Mouse (Mus musculus) kidney, embryonic 15.5 days (tissue): ENCODE measurements around the gene Zdhhc3. TPM values are rescaled to one million over a fixed set of nuclear protein-coding genes. Genes with fewer than 3 reads are reported as not detected.

ENCODE experiments used
- ATAC-seq: fragments of 200-750 bp; cut with Nextera tagmentation; replicated peaks from 2 replicates; pipeline ENCODE4 v1.8.0; 2017; ENCODE audit warnings: moderate TSS enrichment; ENCODE audit not compliant: low FRiP score
- H3K27ac ChIP-seq: fragments of 300-500 bp; sonication (generic); 2 replicates; pipeline ENCODE4 v1.5.1; 2015; ENCODE audit warnings: mild to moderate bottlenecking, inconsistent platforms
- H3K27me3 ChIP-seq: fragments of 300-500 bp; sonication (generic); 2 replicates; pipeline ENCODE4 v1.6.1; 2015; ENCODE audit warnings: inconsistent platforms
- H3K36me3 ChIP-seq: fragments of 300-500 bp; sonication (generic); 2 replicates; pipeline ENCODE4 v1.6.1; 2015; ENCODE audit warnings: inconsistent platforms
- H3K4me1 ChIP-seq: fragments of 300-500 bp; sonication (generic); 2 replicates; pipeline ENCODE4 v1.6.1; 2015; ENCODE audit warnings: inconsistent platforms
- H3K4me2 ChIP-seq: fragments of 300-500 bp; sonication (generic); 2 replicates; pipeline ENCODE4 v1.6.1; 2015; ENCODE audit warnings: moderate library complexity, mild to moderate bottlenecking, inconsistent platforms
- H3K4me3 ChIP-seq: fragments of 300-500 bp; sonication (generic); replicated peaks from 2 replicates; pipeline ENCODE4 v1.5.1; 2015; ENCODE audit warnings: mild to moderate bottlenecking, inconsistent platforms
- H3K9ac ChIP-seq: fragments of 300-500 bp; sonication (generic); 2 replicates; pipeline ENCODE4 v1.6.1; 2015; ENCODE audit warnings: mild to moderate bottlenecking, inconsistent platforms
- H3K9me3 ChIP-seq: fragments of 300-500 bp; sonication (generic); replicated peaks from 2 replicates; pipeline ENCODE4 v1.6.1; 2016; ENCODE audit warnings: inconsistent platforms
- WGBS: fragments of 180-500 bp; shearing (Covaris S2); methylation state at CpG from one replicate; pipeline ENCODE4 v1.1.7; 2015; ENCODE audit warnings: mixed read lengths; 5-methylcytosine and 5-hydroxymethylcytosine counted together
- polyA plus RNA-seq: library from polyadenylated mRNA; unstranded; fragments of >200 nt; fragmentation: Nextera tagmentation; extraction: Ambion mirVana; gene quantifications from 2 replicates; pipeline ENCODE4 v1.2.1, GENCODE M21; 2015

The Zdhhc3 gene
- polyA plus RNA-seq, 1 experiment from 2014 or later: 73.2 TPM

GRCm38 (mm10) chr9:123109188-123109587 is 3.8 kb downstream of the Zdhhc3 start:
- Histone ChIP-seq H3K4me1 (peaks cover 20% of the 10 kb centered on the region), H3K27me3 (no peaks in the 10 kb centered on the region), H3K36me3 (peaks cover 22% of the 10 kb centered on the region), H3K27ac (no peak overlapping the region), H3K4me3 (no peak overlapping the region), H3K9ac (no peak overlapping the region), H3K4me2 (no peak overlapping the region), H3K9me3 (no peaks in the 10 kb centered on the region)
- WGBS: 80% methylated on average over 7 of the region's 7 CpGs
- ATAC-seq: no peak

GRCm38 (mm10) chr9:123107186-123107585 is 5.8 kb downstream of the Zdhhc3 start:
- no peak overlapping the region for H3K4me2 ChIP-seq
- peaks cover 36% of the 10 kb centered on the region for H3K36me3 ChIP-seq
- H3K9me3 ChIP-seq: no peaks in the 10 kb centered on the region
- H3K27ac ChIP-seq: no peak overlapping the region
- H3K4me1 ChIP-seq: peaks cover 11% of the 10 kb centered on the region
- no peak for ATAC-seq
- H3K4me3 ChIP-seq: no peak overlapping the region
- no peaks in the 10 kb centered on the region for H3K27me3 ChIP-seq
- 88% methylated on average over 4 of the region's 4 CpGs for WGBS
- no peak overlapping the region for H3K9ac ChIP-seq

- Histone ChIP-seq H3K9ac (no peak overlapping the region), H3K27ac (no peak overlapping the region), H3K4me2 (no peak overlapping the region), H3K4me1 (no peaks in the 10 kb centered on the region), H3K27me3 (no peaks in the 10 kb centered on the region), H3K9me3 (no peaks in the 10 kb centered on the region), H3K4me3 (no peak overlapping the region), H3K36me3 (peaks cover 54% of the 10 kb centered on the region)
- ATAC-seq: no peak
Observed at GRCm38 (mm10) chr9:123104362-123104761, 8.6 kb downstream of the Zdhhc3 start.

- no peak overlapping the region for H3K4me2 ChIP-seq
- no peak overlapping the region for H3K4me3 ChIP-seq
- H3K36me3 ChIP-seq: peaks cover 63% of the 10 kb centered on the region
- no peaks in the 10 kb centered on the region for H3K27me3 ChIP-seq
- no peak overlapping the region for H3K27ac ChIP-seq
- H3K9me3 ChIP-seq: no peaks in the 10 kb centered on the region
- H3K4me1 ChIP-seq: no peaks in the 10 kb centered on the region
- ATAC-seq: no peak
- no peak overlapping the region for H3K9ac ChIP-seq
Observed at GRCm38 (mm10) chr9:123103425-123103824, 9.6 kb downstream of the Zdhhc3 start.

- no peak for ATAC-seq
- Histone ChIP-seq H3K9me3 (no peaks in the 10 kb centered on the region), H3K4me3 (no peak overlapping the region), H3K27me3 (no peaks in the 10 kb centered on the region), H3K4me2 (no peak overlapping the region), H3K4me1 (no peaks in the 10 kb centered on the region), H3K27ac (no peak overlapping the region), H3K9ac (no peak overlapping the region), H3K36me3 (peaks cover 82% of the 10 kb centered on the region)
- WGBS: 95% methylated on average over 16 of the region's 16 CpGs
Observed at GRCm38 (mm10) chr9:123099631-123100455, 13.2 kb downstream of the Zdhhc3 start.

GRCm38 (mm10) chr9:123090844-123091243 is 22.2 kb downstream of the Zdhhc3 start:
- Histone ChIP-seq H3K4me3 (no peak overlapping the region), H3K4me1 (no peaks in the 10 kb centered on the region), H3K27ac (no peak overlapping the region), H3K9me3 (no peaks in the 10 kb centered on the region), H3K9ac (no peak overlapping the region), H3K4me2 (no peak overlapping the region), H3K36me3 (peaks cover 90% of the 10 kb centered on the region), H3K27me3 (no peaks in the 10 kb centered on the region)
- no peak for ATAC-seq
- WGBS: 89% methylated on average over 4 of the region's 4 CpGs

- no peak overlapping the region for H3K4me3 ChIP-seq
- peaks cover 92% of the 10 kb centered on the region for H3K36me3 ChIP-seq
- 58% methylated on average over 3 of the region's 3 CpGs for WGBS
Observed at GRCm38 (mm10) chr9:123087558-123087957, 25.4 kb downstream of the Zdhhc3 start.

GRCm38 (mm10) chr9:123085373-123085772 is 27.6 kb downstream of the Zdhhc3 start:
- Histone ChIP-seq H3K36me3 (peaks cover 98% of the 10 kb centered on the region), H3K4me2 (no peak overlapping the region), H3K27ac (no peak overlapping the region), H3K27me3 (no peaks in the 10 kb centered on the region), H3K9ac (no peak overlapping the region), H3K4me1 (0 out of 2 replicates have a peak, but pooled peaks cover 2% of the 10 kb centered on the region), H3K4me3 (no peak overlapping the region), H3K9me3 (no peaks in the 10 kb centered on the region)
- no peak for ATAC-seq
- WGBS: 95% methylated on average over 1 of the region's 1 CpGs

More at GRCm38 (mm10) chr9:123087558-123087957, 25.4 kb downstream of the Zdhhc3 start:
- no peak overlapping the region for H3K27ac ChIP-seq
- no peaks in the 10 kb centered on the region for H3K4me1 ChIP-seq
- ATAC-seq: no peak
- no peak overlapping the region for H3K9ac ChIP-seq
- H3K27me3 ChIP-seq: no peaks in the 10 kb centered on the region
- no peaks in the 10 kb centered on the region for H3K9me3 ChIP-seq
- H3K4me2 ChIP-seq: no peak overlapping the region

- Histone ChIP-seq H3K4me1 (0 out of 2 replicates have a peak, but pooled peaks cover 6% of the 10 kb centered on the region), H3K4me2 (no peak overlapping the region), H3K9ac (no peak overlapping the region), H3K27me3 (no peaks in the 10 kb centered on the region), H3K4me3 (no peak overlapping the region), H3K27ac (peak overlapping the region; percentile 60), H3K36me3 (peaks cover 95% of the 10 kb centered on the region), H3K9me3 (no peaks in the 10 kb centered on the region)
- peak; percentile 83 for ATAC-seq
- WGBS: 48% methylated on average over 1 of the region's 1 CpGs
Observed at GRCm38 (mm10) chr9:123080796-123081195, 32.2 kb downstream of the Zdhhc3 start.

GRCm38 (mm10) chr9:123080355-123080754 is 32.6 kb downstream of the Zdhhc3 start:
- Histone ChIP-seq H3K4me1 (0 out of 2 replicates have a peak, but pooled peaks cover 6% of the 10 kb centered on the region), H3K27ac (peak overlapping the region; percentile 60), H3K4me2 (no peak overlapping the region), H3K4me3 (no peak overlapping the region), H3K36me3 (peaks cover 91% of the 10 kb centered on the region), H3K9ac (no peak overlapping the region), H3K27me3 (no peaks in the 10 kb centered on the region), H3K9me3 (no peaks in the 10 kb centered on the region)
- WGBS: 69% methylated on average over 7 of the region's 7 CpGs
- peak; percentile 51; the same call in 1 of the 2 replicates for ATAC-seq

- H3K27me3 ChIP-seq: no peaks in the 10 kb centered on the region
- H3K27ac ChIP-seq: no peak overlapping the region
- H3K4me3 ChIP-seq: no peak overlapping the region
- 90% methylated on average over 5 of the region's 5 CpGs for WGBS
- ATAC-seq: no peak
- no peak overlapping the region for H3K9ac ChIP-seq
- H3K4me1 ChIP-seq: 0 out of 2 replicates have a peak, but pooled peaks cover 6% of the 10 kb centered on the region
- H3K4me2 ChIP-seq: no peak overlapping the region
- no peaks in the 10 kb centered on the region for H3K9me3 ChIP-seq
- peaks cover 88% of the 10 kb centered on the region for H3K36me3 ChIP-seq
Observed at GRCm38 (mm10) chr9:123079149-123079548, 33.9 kb downstream of the Zdhhc3 start.

GRCm38 (mm10) chr9:123060172-123060571 is 52.8 kb downstream of the Zdhhc3 start:
- H3K4me3 ChIP-seq: no peak overlapping the region
- H3K36me3 ChIP-seq: no peaks in the 10 kb centered on the region
- H3K9me3 ChIP-seq: no peaks in the 10 kb centered on the region
- no peaks in the 10 kb centered on the region for H3K4me1 ChIP-seq
- no peaks in the 10 kb centered on the region for H3K27me3 ChIP-seq
- no peak overlapping the region for H3K27ac ChIP-seq
- ATAC-seq: no peak
- 81% methylated on average over 3 of the region's 3 CpGs for WGBS
- no peak overlapping the region for H3K9ac ChIP-seq
- no peak overlapping the region for H3K4me2 ChIP-seq
